ENCODE assay signal across 8 mouse cellular contexts in genomic region chr14:76416366-76417040, GRCm38 (mm10). TPM values are rescaled to one million over a fixed set of nuclear protein-coding genes. Genes with fewer than 3 reads are reported as not detected.
A peak's percentile ranks its signal among the peaks of the same experiment; 100 is the strongest.
DNase-seq lines count a peak whose midpoint lies in the region; ATAC-seq and TF ChIP-seq lines count a peak whose summit lies in the region.

No protein-coding gene starts in this region.

- DNase-seq in heart, adult 11 months, result peak; percentile 92
- no peak for DNase-seq in heart, postnatal 14 days
- DNase-seq in liver, embryonic 14.5 days (ENCODE audit: low read depth in 3 of 3, low spot score in 3 of 3), result no peak
- DNase-seq in left cerebral cortex, postnatal 14 days (ENCODE audit: low spot score in 2 of 2), result no peak
- DNase-seq in adipocyte (ENCODE audit: low spot score), result no peak
- no peak for DNase-seq in lung, postnatal 25 days (ENCODE audit: low spot score)

- peak overlapping the region; percentile 88 for H3K4me3 ChIP-seq in E14TG2a.4 (replicated peaks; ENCODE audit: low read length)
- H3K4me3 ChIP-seq in forebrain, embryonic 15.5 days, result peak overlapping the region; percentile 81
- H3K4me3 ChIP-seq in liver, embryonic 14.5 days (ENCODE audit: insufficient read depth in 1 of 2, low read depth in 2 of 2, low read length in 2 of 2), result peak overlapping the region; percentile 52 to 57

- H3K27ac ChIP-seq in forebrain, embryonic 15.5 days (replicated peaks), result peak overlapping the region; percentile 100
- H3K27ac ChIP-seq in liver, embryonic 14.5 days, result no peak overlapping the region

- H3K27me3 ChIP-seq in E14TG2a.4 (ENCODE audit: insufficient read depth, low read length), result peaks cover 12% of the 10 kb centered on the region
- H3K27me3 ChIP-seq in forebrain, embryonic 15.5 days, result no peaks in the 10 kb centered on the region
- peaks cover 30% of the 10 kb centered on the region for H3K27me3 ChIP-seq in liver, embryonic 14.5 days (ENCODE audit: control insufficient read depth, insufficient read depth, low read length)

- WGBS in forebrain, embryonic 15.5 days, result 41% methylated on average over 27 of the region's 27 CpGs
- 70% methylated on average over 27 of the region's 27 CpGs for WGBS in liver, embryonic 14.5 days (ENCODE audit: insufficient replicate concordance)

- TF ChIP-seq CTCF in E14TG2a.4 (conservative IDR thresholded peaks at IDR 0.05; ENCODE audit: low read length), result no peak
- TF ChIP-seq CTCF in liver, embryonic 14.5 days (IDR thresholded peaks at IDR 0.05; ENCODE audit: low read depth), result no peak

- H3K36me3 ChIP-seq in E14TG2a.4 (ENCODE audit: insufficient read depth, low read length), result peaks cover 48% of the 10 kb centered on the region
- peaks cover 22% of the 10 kb centered on the region for H3K36me3 ChIP-seq in forebrain, embryonic 15.5 days
- no peaks in the 10 kb centered on the region for H3K36me3 ChIP-seq in liver, embryonic 14.5 days (replicated peaks; ENCODE audit: control insufficient read depth, insufficient read depth, low read depth)

- H3K9ac ChIP-seq in forebrain, embryonic 15.5 days (replicated peaks), result peak overlapping the region; percentile 99
- H3K9ac ChIP-seq in liver, embryonic 14.5 days (replicated peaks), result no peak overlapping the region

- peaks cover 58% of the 10 kb centered on the region for H3K4me1 ChIP-seq in E14TG2a.4 (replicated peaks; ENCODE audit: low read depth, low read length)
- H3K4me1 ChIP-seq in forebrain, embryonic 15.5 days, result peaks cover 56% of the 10 kb centered on the region
- H3K4me1 ChIP-seq in liver, embryonic 14.5 days (replicated peaks; ENCODE audit: control insufficient read depth in 2 of 2, insufficient read depth in 2 of 2, low read length in 1 of 2), result peaks cover 0 to 4% of the 10 kb centered on the region in 2 experiments; a peak in 1 of 4 replicates

- intact Hi-C loops in heart, postnatal 14 days (cut with DNase I), result loop anchor here (5.0 kb wide), 2 partner anchors 36 to 51 kb away; no protein-coding TSS in a partner anchor
- intact Hi-C loops in left cerebral cortex, postnatal 14 days (cut with DNase I), result loop anchor here (5.0 kb wide), 2 partner anchors 36 to 51 kb away; no protein-coding TSS in a partner anchor

- H3K9me3 ChIP-seq in E14TG2a.4 (ENCODE audit: low read length), result no peaks in the 10 kb centered on the region
- H3K9me3 ChIP-seq in forebrain, embryonic 15.5 days, result no peaks in the 10 kb centered on the region
- no peaks in the 10 kb centered on the region for H3K9me3 ChIP-seq in liver, embryonic 14.5 days (ENCODE audit: control insufficient read depth, low read length)

- no peak for TF ChIP-seq EP300 in liver, embryonic 14.5 days (IDR thresholded peaks at IDR 0.05; ENCODE audit: low read depth)

- H3K4me2 ChIP-seq in forebrain, embryonic 15.5 days (replicated peaks), result peak overlapping the region; percentile 91
- peak overlapping the region; percentile 70 for H3K4me2 ChIP-seq in liver, embryonic 14.5 days (ENCODE audit: low read depth)

- no peak for ATAC-seq in forebrain, embryonic 15.5 days (replicated peaks)
- no peak for ATAC-seq in liver, embryonic 14.5 days (ENCODE audit: insufficient read depth)

RNA-seq across cellular contexts. Expression of gene Tsc22d1, which starts 1.7 kb away (rescaled TPM):
- 100 to 1,000 TPM; 464 to 515 TPM for total RNA-seq in heart, postnatal 14 days (2021)
- polyA plus RNA-seq in forebrain, embryonic 15.5 days (2015; fragmentation: Nextera tagmentation; extraction: Ambion mirVana), result 711 and 729 TPM in 2 replicates
- polyA plus RNA-seq in liver, embryonic 14.5 days (2012; rRNA removed), result 48.0 and 61.3 TPM in 2 replicates
- polyA plus RNA-seq in liver, embryonic 14.5 days (2014; fragmentation: Nextera tagmentation; extraction: Ambion mirVana), result 115 and 129 TPM in 2 replicates
- total RNA-seq in left cerebral cortex, postnatal 14 days (2021), result 100 to 1,000 TPM; 559 to 625 TPM
